Mouse (Mus musculus): ENCODE results near the gene Golga4. TPM values are rescaled to one million over a fixed set of nuclear protein-coding genes. Genes with fewer than 3 reads are reported as not detected.

The Golga4 gene
- polyA plus RNA-seq, 1 experiment from 2014 or later: 58.7 TPM

GRCm38 (mm10) chr9:118532516-118533205, 26.6 kb downstream of the Golga4 start:
- no peak overlapping the region for H3K9ac ChIP-seq
- no peaks in the 10 kb centered on the region for H3K4me1 ChIP-seq
- 83% methylated on average over 7 of the region's 7 CpGs for WGBS
- no peaks in the 10 kb centered on the region for H3K27me3 ChIP-seq
- H3K4me2 ChIP-seq: no peak overlapping the region
- no peak overlapping the region for H3K4me3 ChIP-seq (replicated peaks)
- no peak for ATAC-seq (replicated peaks; ENCODE audit: low FRiP score)
- no peak overlapping the region for H3K27ac ChIP-seq
- H3K9me3 ChIP-seq (replicated peaks): no peaks in the 10 kb centered on the region
- peaks cover 93% of the 10 kb centered on the region for H3K36me3 ChIP-seq

- 94% methylated on average over 6 of the region's 6 CpGs for WGBS
- Histone ChIP-seq H3K27ac (no peak overlapping the region), H3K9ac (no peak overlapping the region), H3K4me1 (no peaks in the 10 kb centered on the region), H3K9me3 (replicated peaks) (no peaks in the 10 kb centered on the region), H3K4me2 (no peak overlapping the region), H3K27me3 (no peaks in the 10 kb centered on the region), H3K4me3 (replicated peaks) (no peak overlapping the region), H3K36me3 (peaks cover 93% of the 10 kb centered on the region)
- no peak for ATAC-seq (replicated peaks; ENCODE audit: low FRiP score)
Measured at GRCm38 (mm10) chr9:118536946-118537345, 30.9 kb downstream of the Golga4 start.

GRCm38 (mm10) chr9:118537463-118538339, 31.6 kb downstream of the Golga4 start:
- WGBS: 86% methylated on average over 9 of the region's 9 CpGs
- Histone ChIP-seq H3K9me3 (replicated peaks) (no peaks in the 10 kb centered on the region), H3K4me2 (no peak overlapping the region), H3K4me3 (replicated peaks) (no peak overlapping the region), H3K9ac (no peak overlapping the region), H3K36me3 (peaks cover 93% of the 10 kb centered on the region), H3K27ac (no peak overlapping the region), H3K27me3 (no peaks in the 10 kb centered on the region), H3K4me1 (no peaks in the 10 kb centered on the region)
- no peak for ATAC-seq (replicated peaks; ENCODE audit: low FRiP score)

GRCm38 (mm10) chr9:118541851-118542250, 35.8 kb downstream of the Golga4 start:
- Histone ChIP-seq H3K9me3 (replicated peaks) (no peaks in the 10 kb centered on the region), H3K9ac (no peak overlapping the region), H3K4me2 (no peak overlapping the region), H3K4me1 (no peaks in the 10 kb centered on the region), H3K27me3 (no peaks in the 10 kb centered on the region), H3K27ac (no peak overlapping the region), H3K36me3 (peaks cover 88% of the 10 kb centered on the region), H3K4me3 (replicated peaks) (no peak overlapping the region)
- no peak for ATAC-seq (replicated peaks; ENCODE audit: low FRiP score)
- WGBS: 90% methylated on average over 8 of the region's 8 CpGs

- H3K4me1 ChIP-seq: no peaks in the 10 kb centered on the region
- H3K36me3 ChIP-seq: peaks cover 87% of the 10 kb centered on the region
- no peak overlapping the region for H3K4me3 ChIP-seq (replicated peaks)
- no peaks in the 10 kb centered on the region for H3K27me3 ChIP-seq
- H3K4me2 ChIP-seq: no peak overlapping the region
- no peak overlapping the region for H3K27ac ChIP-seq
- WGBS: 84% methylated on average over 6 of the region's 6 CpGs
- no peaks in the 10 kb centered on the region for H3K9me3 ChIP-seq (replicated peaks)
- no peak for ATAC-seq (replicated peaks; ENCODE audit: low FRiP score)
- no peak overlapping the region for H3K9ac ChIP-seq
Measured at GRCm38 (mm10) chr9:118545146-118545545, 39.1 kb downstream of the Golga4 start.

- peaks cover 87% of the 10 kb centered on the region for H3K36me3 ChIP-seq
- no peak overlapping the region for H3K4me2 ChIP-seq
- no peaks in the 10 kb centered on the region for H3K9me3 ChIP-seq (replicated peaks)
- no peaks in the 10 kb centered on the region for H3K27me3 ChIP-seq
- no peak overlapping the region for H3K9ac ChIP-seq
- no peaks in the 10 kb centered on the region for H3K4me1 ChIP-seq
- no peak for ATAC-seq (replicated peaks; ENCODE audit: low FRiP score)
- H3K4me3 ChIP-seq (replicated peaks): no peak overlapping the region
- H3K27ac ChIP-seq: no peak overlapping the region
- 94% methylated on average over 12 of the region's 12 CpGs for WGBS
Measured at GRCm38 (mm10) chr9:118548651-118549050, 42.6 kb downstream of the Golga4 start.

- peaks cover 89% of the 10 kb centered on the region for H3K36me3 ChIP-seq
- H3K27ac ChIP-seq: no peak overlapping the region
- no peaks in the 10 kb centered on the region for H3K27me3 ChIP-seq
- ATAC-seq (replicated peaks; ENCODE audit: low FRiP score): no peak
- H3K9ac ChIP-seq: no peak overlapping the region
- no peaks in the 10 kb centered on the region for H3K9me3 ChIP-seq (replicated peaks)
- no peaks in the 10 kb centered on the region for H3K4me1 ChIP-seq
- no peak overlapping the region for H3K4me3 ChIP-seq (replicated peaks)
- no peak overlapping the region for H3K4me2 ChIP-seq
- WGBS: 87% methylated on average over 24 of the region's 24 CpGs
Measured at GRCm38 (mm10) chr9:118556951-118557780, 51.1 kb downstream of the Golga4 start.

GRCm38 (mm10) chr9:118563356-118563755, 57.3 kb downstream of the Golga4 start:
- Histone ChIP-seq H3K9me3 (replicated peaks) (no peaks in the 10 kb centered on the region), H3K4me1 (no peaks in the 10 kb centered on the region), H3K9ac (no peak overlapping the region), H3K4me2 (no peak overlapping the region), H3K4me3 (replicated peaks) (no peak overlapping the region), H3K27me3 (no peaks in the 10 kb centered on the region), H3K36me3 (peaks cover 96% of the 10 kb centered on the region), H3K27ac (no peak overlapping the region)
- WGBS: 94% methylated on average over 11 of the region's 11 CpGs
- no peak for ATAC-seq (replicated peaks; ENCODE audit: low FRiP score)

GRCm38 (mm10) chr9:118563866-118564265, 57.8 kb downstream of the Golga4 start:
- H3K4me3 ChIP-seq (replicated peaks): no peak overlapping the region
- 94% methylated on average over 7 of the region's 7 CpGs for WGBS
- H3K27me3 ChIP-seq: no peaks in the 10 kb centered on the region
- peaks cover 92% of the 10 kb centered on the region for H3K36me3 ChIP-seq
- no peak overlapping the region for H3K27ac ChIP-seq
- no peak overlapping the region for H3K4me2 ChIP-seq
- no peaks in the 10 kb centered on the region for H3K9me3 ChIP-seq (replicated peaks)
- no peak for ATAC-seq (replicated peaks; ENCODE audit: low FRiP score)
- no peaks in the 10 kb centered on the region for H3K4me1 ChIP-seq
- H3K9ac ChIP-seq: no peak overlapping the region

GRCm38 (mm10) chr9:118564696-118565095, 58.6 kb downstream of the Golga4 start:
- Histone ChIP-seq H3K4me2 (no peak overlapping the region), H3K9me3 (replicated peaks) (no peaks in the 10 kb centered on the region), H3K4me1 (no peaks in the 10 kb centered on the region), H3K27me3 (no peaks in the 10 kb centered on the region), H3K4me3 (replicated peaks) (no peak overlapping the region), H3K9ac (no peak overlapping the region), H3K27ac (no peak overlapping the region), H3K36me3 (peaks cover 92% of the 10 kb centered on the region)
- 89% methylated on average over 16 of the region's 16 CpGs for WGBS
- ATAC-seq (replicated peaks; ENCODE audit: low FRiP score): no peak

GRCm38 (mm10) chr9:118569328-118569727, 63.3 kb downstream of the Golga4 start:
- no peak for ATAC-seq (replicated peaks; ENCODE audit: low FRiP score)
- no peak overlapping the region for H3K9ac ChIP-seq
- H3K4me2 ChIP-seq: no peak overlapping the region
- no peaks in the 10 kb centered on the region for H3K27me3 ChIP-seq
- no peak overlapping the region for H3K4me3 ChIP-seq (replicated peaks)
- no peaks in the 10 kb centered on the region for H3K4me1 ChIP-seq
- H3K36me3 ChIP-seq: peaks cover 89% of the 10 kb centered on the region
- no peak overlapping the region for H3K27ac ChIP-seq
- WGBS: 88% methylated on average over 6 of the region's 6 CpGs
- no peaks in the 10 kb centered on the region for H3K9me3 ChIP-seq (replicated peaks)

- Histone ChIP-seq H3K4me2 (no peak overlapping the region), H3K27ac (no peak overlapping the region), H3K9me3 (replicated peaks) (no peaks in the 10 kb centered on the region), H3K9ac (no peak overlapping the region), H3K27me3 (no peaks in the 10 kb centered on the region), H3K4me3 (replicated peaks) (no peak overlapping the region), H3K4me1 (no peaks in the 10 kb centered on the region), H3K36me3 (peaks cover 89% of the 10 kb centered on the region)
- 78% methylated on average over 4 of the region's 4 CpGs for WGBS
- no peak for ATAC-seq (replicated peaks; ENCODE audit: low FRiP score)
Measured at GRCm38 (mm10) chr9:118570865-118571264, 64.8 kb downstream of the Golga4 start.

Data from kidney, embryonic 15.5 days (tissue).